Mouse (Mus musculus) neural tube, embryonic 14.5 days (tissue): ENCODE measurements around the gene Slc4a8. TPM values are rescaled to one million over a fixed set of nuclear protein-coding genes. Genes with fewer than 3 reads are reported as not detected.

Experiments
- ATAC-seq: fragments of 200-750 bp; cut with Nextera tagmentation; 2 replicates; pipeline ENCODE4 v1.8.0; 2017; ENCODE audit warnings: low read depth, mild to moderate bottlenecking, moderate TSS enrichment, moderate library complexity
- H3K27ac ChIP-seq: fragments of 300-500 bp; sonication (generic); 2 replicates; pipeline ENCODE4 v1.5.1; 2014; ENCODE audit warnings: low read depth, mild to moderate bottlenecking, control low read depth, low read length, moderate library complexity, mixed read lengths
- H3K27me3 ChIP-seq: fragments of 300-500 bp; sonication (generic); 2 replicates; pipeline ENCODE4 v1.6.1; 2014; ENCODE audit warnings: low read length; ENCODE audit not compliant: control insufficient read depth, insufficient read depth
- H3K36me3 ChIP-seq: fragments of 300-500 bp; sonication (generic); 2 replicates; pipeline ENCODE4 v1.6.1; 2014; ENCODE audit warnings: low read length, mixed read lengths; ENCODE audit not compliant: control insufficient read depth, insufficient read depth
- H3K4me1 ChIP-seq: fragments of 300-500 bp; sonication (generic); 2 replicates; pipeline ENCODE4 v1.6.1; 2014; ENCODE audit warnings: low read length; ENCODE audit not compliant: control insufficient read depth, insufficient read depth
- H3K4me2 ChIP-seq: fragments of 300-500 bp; sonication (generic); 2 replicates; pipeline ENCODE4 v1.6.1; 2014; ENCODE audit warnings: mild to moderate bottlenecking, low read depth, low read length, control low read depth
- H3K4me3 ChIP-seq: fragments of 300-500 bp; sonication (generic); 2 replicates; pipeline ENCODE4 v1.5.1; 2014; ENCODE audit warnings: low read depth, low read length, control low read depth, mixed read lengths
- H3K9ac ChIP-seq: fragments of 300-500 bp; sonication (generic); replicated peaks from 2 replicates; pipeline ENCODE4 v1.6.1; 2014; ENCODE audit warnings: low read depth, mild to moderate bottlenecking, control low read depth, low read length, mixed read lengths
- H3K9me3 ChIP-seq: fragments of 300-500 bp; sonication (generic); 2 replicates; pipeline ENCODE4 v1.6.1; 2016; ENCODE audit warnings: low read length; ENCODE audit not compliant: control insufficient read depth
- WGBS: fragments of 180-500 bp; shearing (Covaris S2); extraction: QIAGEN DNeasy Blood & Tissue Kit; methylation state at CpG from one replicate; pipeline ENCODE4 v1.1.7; 2014; 5-methylcytosine and 5-hydroxymethylcytosine counted together
- polyA plus RNA-seq: library from polyadenylated mRNA; unstranded; fragments of >200 nt; fragmentation: Nextera tagmentation; extraction: Ambion mirVana; gene quantifications from 2 replicates; pipeline ENCODE4 v1.2.1, GENCODE M21; 2014

Gene Slc4a8
- polyA plus RNA-seq, 1 experiment from 2014 or later, result 30.5 TPM

DNA sequence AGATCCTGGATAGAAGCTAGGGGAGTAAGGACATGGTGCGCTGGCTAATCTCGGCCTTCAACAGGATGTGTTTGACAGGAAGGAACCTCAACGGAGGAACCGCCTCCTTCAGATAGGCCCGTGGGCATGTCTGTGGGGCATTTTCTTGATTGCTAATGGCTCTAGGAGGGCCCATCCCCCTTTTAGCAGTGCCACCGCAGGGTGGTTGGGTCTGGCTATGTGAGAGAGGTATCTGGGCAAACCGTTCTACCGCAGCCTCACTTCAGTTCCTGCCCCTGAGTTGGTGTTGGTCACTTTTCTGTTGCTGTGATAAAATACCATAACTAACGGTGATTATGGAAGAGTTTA lies 25.6 kb upstream of the Slc4a8 start:
- Histone ChIP-seq H3K27ac (no peak overlapping the region), H3K9ac (no peak overlapping the region), H3K9me3 (no peaks in the 10 kb centered on the region), H3K4me2 (no peak overlapping the region), H3K27me3 (no peaks in the 10 kb centered on the region), H3K4me3 (no peak overlapping the region), H3K4me1 (no peaks in the 10 kb centered on the region), H3K36me3 (no peaks in the 10 kb centered on the region)
- no peak for ATAC-seq
- 84% methylated on average over 9 of the region's 9 CpGs for WGBS

- WGBS, result 90% methylated on average over 3 of the region's 3 CpGs
- ATAC-seq, result no peak
- H3K9me3 ChIP-seq, result no peaks in the 10 kb centered on the region
Measured at GRCm38 (mm10) chr15:100737667-100738066, 23.9 kb upstream of the Slc4a8 start.

GRCm38 (mm10) chr15:100738351-100738781 lies 23.2 kb upstream of the Slc4a8 start:
- no peaks in the 10 kb centered on the region for H3K9me3 ChIP-seq
- WGBS, result 86% methylated on average over 7 of the region's 7 CpGs
- no peaks in the 10 kb centered on the region for H3K4me1 ChIP-seq
- no peak overlapping the region for H3K4me3 ChIP-seq
- no peak overlapping the region for H3K9ac ChIP-seq
- H3K27ac ChIP-seq, result no peak overlapping the region
- H3K27me3 ChIP-seq, result no peaks in the 10 kb centered on the region
- H3K4me2 ChIP-seq, result no peak overlapping the region
- no peaks in the 10 kb centered on the region for H3K36me3 ChIP-seq
- ATAC-seq, result no peak

More at GRCm38 (mm10) chr15:100737667-100738066, 23.9 kb upstream of the Slc4a8 start:
- Histone ChIP-seq H3K4me1 (no peaks in the 10 kb centered on the region), H3K4me3 (no peak overlapping the region), H3K27me3 (no peaks in the 10 kb centered on the region), H3K27ac (no peak overlapping the region), H3K4me2 (no peak overlapping the region), H3K36me3 (no peaks in the 10 kb centered on the region), H3K9ac (no peak overlapping the region)

DNA sequence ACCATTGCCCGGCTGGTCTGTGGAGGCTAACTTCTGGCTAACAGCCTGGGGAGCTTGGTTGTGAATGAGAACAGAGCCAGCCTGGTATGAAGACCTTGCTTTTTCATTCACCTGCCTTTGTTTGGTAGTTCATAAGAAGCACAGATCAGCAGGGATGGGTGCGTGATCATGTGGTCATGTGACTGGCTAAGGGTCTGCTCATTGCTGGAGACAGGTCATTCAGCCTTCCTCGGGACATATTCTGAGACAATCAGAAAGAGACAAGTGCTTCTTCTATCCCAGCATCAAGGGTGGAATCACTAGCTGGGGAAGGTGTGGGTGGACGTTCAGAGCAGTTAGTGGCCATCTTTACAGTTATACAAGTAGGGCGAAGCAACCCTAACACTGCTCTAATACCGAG lies 22.1 kb upstream of the Slc4a8 start:
- Histone ChIP-seq H3K36me3 (no peaks in the 10 kb centered on the region), H3K4me1 (no peaks in the 10 kb centered on the region), H3K9ac (no peak overlapping the region), H3K4me2 (no peak overlapping the region), H3K9me3 (no peaks in the 10 kb centered on the region), H3K27me3 (no peaks in the 10 kb centered on the region), H3K27ac (no peak overlapping the region), H3K4me3 (no peak overlapping the region)
- no peak for ATAC-seq
- WGBS, result 89% methylated on average over 6 of the region's 6 CpGs

GRCm38 (mm10) chr15:100743238-100743637 lies 18.3 kb upstream of the Slc4a8 start:
- peaks cover 3% of the 10 kb centered on the region; the same call in 1 of the 2 replicates for H3K4me1 ChIP-seq
- H3K27me3 ChIP-seq, result no peaks in the 10 kb centered on the region
- H3K4me3 ChIP-seq, result no peak overlapping the region
- no peak overlapping the region for H3K4me2 ChIP-seq
- no peak for ATAC-seq
- WGBS, result 94% methylated on average over 6 of the region's 6 CpGs
- H3K27ac ChIP-seq, result no peak overlapping the region
- no peak overlapping the region for H3K9ac ChIP-seq
- H3K36me3 ChIP-seq, result no peaks in the 10 kb centered on the region
- H3K9me3 ChIP-seq, result no peaks in the 10 kb centered on the region

- Histone ChIP-seq H3K9ac (no peak overlapping the region), H3K27ac (no peak overlapping the region), H3K36me3 (no peaks in the 10 kb centered on the region), H3K9me3 (no peaks in the 10 kb centered on the region), H3K4me3 (no peak overlapping the region; the same call in 1 of the 2 replicates), H3K4me2 (peak overlapping the region; percentile 37), H3K27me3 (no peaks in the 10 kb centered on the region), H3K4me1 (peaks cover 3% of the 10 kb centered on the region; the same call in 1 of the 2 replicates)
- WGBS, result 26% methylated on average over 6 of the region's 6 CpGs
- ATAC-seq, result no peak
Measured at GRCm38 (mm10) chr15:100746478-100747120, 14.9 kb upstream of the Slc4a8 start.

DNA sequence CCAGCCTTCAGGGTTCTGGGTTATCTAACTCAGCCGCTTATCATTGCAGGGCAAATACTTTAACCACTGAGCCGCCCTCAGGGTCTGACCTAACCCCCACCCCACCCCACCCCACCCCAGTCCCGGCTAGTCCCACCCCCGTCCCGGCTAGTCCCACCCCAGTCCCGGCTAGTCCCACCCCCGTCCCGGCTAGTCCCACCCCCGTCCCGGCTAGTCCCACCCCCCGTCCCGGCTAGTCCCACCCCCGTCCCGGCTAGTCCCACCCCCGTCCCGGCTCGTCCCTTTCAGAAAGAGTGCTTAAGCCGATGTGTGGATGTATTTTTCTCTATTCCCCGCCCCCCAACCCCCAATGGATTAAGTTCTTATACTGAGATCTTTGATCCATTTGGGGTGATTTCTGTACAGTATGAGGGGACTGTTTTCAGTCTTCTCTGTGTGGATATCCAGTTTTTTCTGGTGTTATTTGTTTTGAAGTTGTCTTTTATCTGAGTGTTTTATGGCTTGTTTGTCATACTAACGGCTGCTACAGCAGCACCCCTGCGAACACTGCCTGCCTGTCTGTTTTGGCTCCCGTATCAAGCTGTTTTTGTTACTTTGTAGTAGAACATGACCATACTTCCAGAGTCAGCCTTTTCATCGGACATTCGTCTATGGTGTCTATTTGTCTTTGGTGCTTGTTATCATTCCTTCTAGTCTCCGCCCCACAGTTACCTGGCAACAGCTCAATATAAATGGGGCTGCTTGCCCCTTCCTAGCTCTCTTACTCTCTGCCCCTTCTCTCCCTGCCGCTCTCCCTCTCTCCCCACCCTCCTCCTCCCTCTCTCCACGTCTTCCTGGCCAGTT lies 14.2 kb upstream of the Slc4a8 start:
- no peak overlapping the region for H3K27ac ChIP-seq
- peak overlapping the region; percentile 21; the same call in 1 of the 2 replicates for H3K4me3 ChIP-seq
- peak overlapping the region; percentile 37 for H3K4me2 ChIP-seq
- H3K9ac ChIP-seq, result no peak overlapping the region
- H3K36me3 ChIP-seq, result no peaks in the 10 kb centered on the region
- ATAC-seq, result peak; percentile 54
- no peaks in the 10 kb centered on the region for H3K27me3 ChIP-seq
- H3K9me3 ChIP-seq, result no peaks in the 10 kb centered on the region
- H3K4me1 ChIP-seq, result peaks cover 3% of the 10 kb centered on the region; the same call in 1 of the 2 replicates
- WGBS, result 3% methylated on average over 27 of the region's 27 CpGs

- Histone ChIP-seq H3K9me3 (no peaks in the 10 kb centered on the region), H3K4me1 (peaks cover 3% of the 10 kb centered on the region; the same call in 1 of the 2 replicates), H3K27ac (no peak overlapping the region), H3K27me3 (no peaks in the 10 kb centered on the region), H3K9ac (no peak overlapping the region), H3K4me3 (no peak overlapping the region), H3K4me2 (no peak overlapping the region), H3K36me3 (no peaks in the 10 kb centered on the region)
- 92% methylated on average over 3 of the region's 3 CpGs for WGBS
- ATAC-seq, result no peak
Measured at GRCm38 (mm10) chr15:100748584-100748983, 13.0 kb upstream of the Slc4a8 start.
